Mouse (Mus musculus) cerebellum, postnatal 25 days (tissue): Measurements from ENCODE around the gene Txlnb.
A peak's percentile ranks its signal among the peaks of the same experiment; 100 is the strongest.
"Not testable (repeated sequence)": the region's sequence is repeated elsewhere in the genome, so short reads cannot be mapped to it uniquely, and the experiment has no call there.

Experiments
- DNase-seq, 2 experiments: peaks; one replicate each; pipeline ENCODE4 v3.0.0; 2021; ENCODE audit warnings: mixed read lengths in 2 of 2

Gene Txlnb

GRCm38 (mm10) chr10:17795767-17796631, at the start of gene Txlnb:
Txlnb (plus strand) TSS chr10:17796226.
- DNase-seq: peak in 1 of 2 experiments; percentile 6

DNA sequence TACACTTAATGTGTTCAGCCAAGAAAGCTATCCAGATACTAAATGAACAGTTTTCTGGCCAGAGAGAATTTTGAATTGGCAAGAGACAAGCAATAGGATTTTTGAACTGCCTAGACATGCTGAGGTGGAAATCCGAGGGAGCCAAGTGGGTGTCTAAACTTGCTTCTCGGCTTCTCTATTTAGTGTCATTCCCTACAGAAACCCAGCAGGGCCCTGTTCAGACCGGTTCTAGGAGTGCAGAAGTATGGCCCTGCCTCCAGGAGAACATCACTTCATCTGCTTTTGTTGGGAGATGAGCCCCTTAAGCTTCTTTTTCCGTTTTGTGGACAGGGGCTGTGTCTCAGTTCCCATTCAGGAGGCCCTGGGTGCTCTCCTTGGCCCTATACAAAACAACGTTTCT, 43.5 kb upstream of the Txlnb start:
- DNase-seq: no peak

DNA sequence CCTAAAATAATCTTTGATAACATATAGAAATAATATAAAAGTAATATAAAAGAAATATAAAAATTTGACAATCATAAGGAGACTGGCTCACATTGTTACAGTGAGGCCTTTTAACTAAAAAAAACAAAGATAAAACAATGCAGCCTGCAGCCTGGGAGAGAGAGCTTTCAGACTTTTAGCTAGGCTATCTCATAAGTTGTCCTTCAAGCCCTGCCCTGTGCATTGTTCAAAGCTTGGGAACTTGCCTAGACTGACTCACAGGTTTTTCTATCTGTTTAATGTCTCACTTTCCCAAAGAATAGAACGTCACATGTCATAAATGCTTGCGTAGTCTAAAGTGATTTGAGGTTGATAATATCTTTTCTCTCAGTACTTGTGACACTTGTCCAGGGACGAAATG, 36.3 kb upstream of the Txlnb start:
- DNase-seq: no peak

- DNase-seq: no peak
Measured at GRCm38 (mm10) chr10:17760750-17761613, 35.0 kb upstream of the Txlnb start.

GRCm38 (mm10) chr10:17761652-17762051, 34.4 kb upstream of the Txlnb start:
- no peak for DNase-seq

GRCm38 (mm10) chr10:17762946-17763345, 33.1 kb upstream of the Txlnb start:
- DNase-seq: no peak

GRCm38 (mm10) chr10:17769856-17770255, 26.2 kb upstream of the Txlnb start:
- DNase-seq: no peak

GRCm38 (mm10) chr10:17772364-17772763, 23.7 kb upstream of the Txlnb start:
- DNase-seq: no peak

DNA sequence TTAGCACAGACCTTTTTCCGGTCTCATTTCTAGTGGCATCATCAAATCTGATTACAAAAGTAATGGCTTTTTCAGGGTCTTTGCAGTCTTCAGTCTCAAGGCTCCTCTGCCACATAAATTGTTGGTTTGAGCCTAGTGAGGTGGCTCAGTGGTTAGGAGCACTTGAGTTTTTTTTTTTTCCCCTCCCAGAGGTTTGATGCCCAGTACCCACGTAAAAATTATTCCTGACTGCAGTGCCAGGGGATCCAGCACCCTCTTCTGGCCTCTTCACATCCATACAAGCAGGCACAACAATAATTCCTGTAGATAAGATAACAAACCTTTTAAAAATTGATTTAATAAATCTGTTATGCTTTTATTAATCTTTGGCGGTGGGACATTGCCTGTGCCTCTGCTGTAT, 21.7 kb upstream of the Txlnb start:
- no peak for DNase-seq

DNA sequence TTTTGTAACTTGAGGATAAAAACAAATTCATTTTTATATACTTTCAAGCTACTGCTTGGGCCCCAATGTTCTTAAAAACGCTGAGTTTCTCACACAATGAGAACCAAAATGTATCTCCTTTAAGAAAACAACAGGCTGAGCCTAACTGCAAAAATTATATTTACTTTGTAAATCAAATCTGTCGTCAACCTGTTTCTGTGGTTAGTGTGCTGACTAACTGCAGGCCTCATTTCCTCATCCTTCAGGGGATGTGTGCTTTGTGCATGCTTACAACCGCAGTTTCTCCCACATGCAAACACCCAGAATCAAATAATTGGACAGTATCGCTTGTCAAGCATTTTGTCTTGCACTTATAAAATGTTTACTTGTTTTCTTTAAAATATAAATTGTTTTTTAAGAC, 20.9 kb upstream of the Txlnb start:
- no peak for DNase-seq

DNA sequence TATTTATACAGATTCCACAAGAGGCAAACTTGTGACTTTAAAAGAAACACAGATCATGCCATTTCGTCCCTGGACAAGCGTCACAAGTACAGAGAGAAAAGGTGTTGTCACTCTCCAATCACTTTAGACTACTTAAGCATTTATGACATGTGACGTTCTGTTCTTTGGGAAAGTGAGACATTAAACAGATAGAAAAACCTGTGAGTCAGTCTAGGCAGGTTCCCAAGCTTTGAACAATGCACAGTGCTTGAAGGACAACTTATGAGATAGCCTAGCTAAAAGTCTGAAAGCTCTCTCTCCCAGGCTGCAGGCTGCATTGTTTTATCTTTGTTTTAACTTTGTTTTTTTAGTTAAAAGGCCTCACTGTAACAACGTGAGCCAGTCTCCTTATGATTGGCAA, 19.3 kb upstream of the Txlnb start:
- DNase-seq: not testable (repeated sequence)

DNA sequence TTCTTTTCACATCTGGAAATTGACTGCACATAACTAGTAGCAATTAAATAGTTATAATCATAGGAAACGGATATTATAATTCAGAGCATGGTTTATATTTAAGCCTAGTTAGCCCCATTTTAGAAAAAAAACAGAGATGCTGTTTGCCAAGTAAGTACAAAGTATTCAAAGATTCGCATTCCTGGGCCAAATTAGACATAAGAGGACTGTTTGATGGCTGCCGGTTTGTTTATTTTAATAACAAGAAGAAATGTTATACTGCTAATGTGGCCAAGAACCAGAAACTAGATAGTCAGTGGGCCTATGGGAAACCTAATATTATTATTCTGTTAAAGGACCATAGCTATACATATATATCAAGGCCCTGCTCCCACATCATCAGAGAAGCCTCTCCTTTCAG, 9.3 kb upstream of the Txlnb start:
- no peak for DNase-seq

DNA sequence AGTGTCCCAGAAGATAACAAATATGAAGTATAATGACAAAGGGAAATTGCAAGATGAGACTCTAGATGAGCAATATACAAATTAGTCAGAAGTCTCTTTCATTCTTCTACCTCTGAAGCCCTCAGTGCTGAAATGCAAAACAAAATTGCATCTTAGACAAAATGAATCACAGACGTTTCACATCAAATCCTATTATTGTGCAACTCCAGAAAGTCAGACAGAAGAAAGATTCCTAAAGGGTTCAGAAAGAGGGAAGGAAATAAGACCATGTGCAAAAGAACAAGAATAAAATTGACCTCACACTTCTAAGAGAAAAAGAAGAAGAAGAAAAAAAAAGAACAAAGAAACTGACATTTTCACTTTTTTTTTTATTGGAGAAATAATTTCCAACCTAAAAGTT, 8.1 kb upstream of the Txlnb start:
- no peak for DNase-seq

- no peak for DNase-seq
Measured at GRCm38 (mm10) chr10:17788347-17788746, 7.7 kb upstream of the Txlnb start.

- DNase-seq: peak in 1 of 2 experiments; percentile 22
Measured at GRCm38 (mm10) chr10:17793926-17794325, 2.1 kb upstream of the Txlnb start.

DNA sequence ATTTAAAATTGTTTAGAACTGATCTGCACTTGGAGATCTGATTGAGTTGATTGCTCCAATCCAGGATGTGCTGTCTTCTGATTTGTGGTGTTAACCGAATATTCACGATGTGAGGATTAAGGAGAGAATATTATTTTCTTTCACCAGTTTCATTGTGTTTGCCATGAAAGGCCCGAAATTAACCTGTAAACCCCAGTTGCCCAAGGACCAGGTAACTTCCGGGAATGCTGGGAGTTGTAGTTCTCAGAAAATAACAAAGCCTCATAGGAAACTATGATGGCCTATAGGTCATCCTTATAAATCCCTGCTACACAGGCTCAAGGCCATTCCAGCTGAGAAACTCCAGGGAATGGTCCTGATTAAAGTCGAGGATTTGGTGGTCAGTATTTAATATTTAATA, 1.6 kb upstream of the Txlnb start:
- no peak for DNase-seq

DNA sequence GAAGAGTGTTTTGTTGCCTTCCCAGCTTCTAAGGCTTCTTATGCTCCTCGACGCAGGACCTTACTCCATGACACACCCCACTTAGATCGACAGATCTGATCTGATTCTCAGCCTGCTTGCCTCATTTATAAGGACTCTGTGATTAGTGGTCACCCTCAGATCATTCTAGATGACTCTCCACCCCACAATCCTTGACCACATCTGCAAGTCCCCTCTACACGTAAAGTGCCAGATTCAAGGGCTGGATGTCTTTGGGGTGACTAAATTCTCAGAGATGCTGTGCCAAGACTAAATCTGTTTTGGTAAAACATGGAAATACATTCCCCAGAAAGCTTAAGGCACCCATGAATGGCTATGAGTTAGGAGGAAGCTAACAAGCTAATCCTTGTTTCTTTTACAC, 799 bp upstream of the Txlnb start:
- no peak for DNase-seq

GRCm38 (mm10) chr10:17796846-17797631, 1.0 kb downstream of the Txlnb start:
- DNase-seq: peak in 1 of 2 experiments; percentile 6

DNA sequence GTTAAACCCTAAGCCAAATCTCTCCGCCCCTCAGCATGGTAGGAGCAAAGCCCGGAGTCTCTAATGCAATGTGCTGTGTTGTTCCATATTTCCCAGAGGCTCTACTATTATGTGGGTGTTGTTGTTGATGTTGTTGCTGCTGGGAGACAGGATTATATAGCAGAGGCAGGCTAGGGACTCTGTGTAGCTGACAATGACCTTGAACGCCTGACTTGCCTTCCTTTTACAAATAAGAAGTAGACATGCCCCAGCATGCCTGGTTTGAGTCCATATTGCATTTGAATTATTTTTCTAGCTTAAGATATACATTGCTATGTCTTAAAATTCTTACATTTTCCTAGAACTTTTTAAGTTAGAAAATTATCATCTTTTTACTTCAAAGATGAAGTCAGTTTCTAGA, 1.7 kb downstream of the Txlnb start:
- no peak for DNase-seq

DNA sequence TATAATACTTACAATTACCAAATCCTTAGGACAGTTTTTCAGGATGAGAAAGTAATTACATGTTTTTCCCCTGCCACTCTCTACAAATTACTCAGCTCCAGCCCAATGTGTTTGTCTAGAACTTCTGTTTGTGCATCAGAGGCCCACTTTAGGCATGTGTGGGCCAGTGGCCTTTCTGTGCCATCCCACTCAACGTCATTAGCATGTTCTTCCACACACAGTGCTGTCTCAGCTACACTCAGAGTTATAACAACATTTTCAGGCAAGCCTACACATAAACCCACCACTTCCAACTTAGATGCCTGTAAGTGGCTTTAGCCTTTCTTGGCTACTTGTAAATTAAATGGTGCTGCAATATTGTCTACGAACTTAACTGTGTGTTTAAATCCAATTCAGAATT, 5.8 kb downstream of the Txlnb start:
- no peak for DNase-seq

DNA sequence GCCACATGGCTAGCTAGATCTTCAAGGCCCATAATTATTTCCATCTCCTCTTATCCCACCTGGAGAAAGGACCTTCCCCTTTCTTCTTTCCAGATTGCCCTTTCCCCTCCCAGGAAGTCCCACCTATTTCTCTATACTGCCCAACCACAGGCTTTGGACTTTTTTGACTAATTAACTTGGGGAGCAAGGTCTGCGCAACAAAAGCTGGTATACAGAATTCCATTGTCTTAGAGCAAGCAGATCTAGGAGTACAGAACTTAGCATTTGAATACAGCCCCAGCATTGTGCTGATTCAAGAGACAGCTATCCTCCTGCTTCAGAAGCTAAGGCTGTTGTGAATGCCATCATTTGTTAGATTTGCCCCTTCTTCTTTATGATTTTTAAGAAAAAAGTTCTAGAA, 12.5 kb downstream of the Txlnb start:
- DNase-seq: no peak

DNA sequence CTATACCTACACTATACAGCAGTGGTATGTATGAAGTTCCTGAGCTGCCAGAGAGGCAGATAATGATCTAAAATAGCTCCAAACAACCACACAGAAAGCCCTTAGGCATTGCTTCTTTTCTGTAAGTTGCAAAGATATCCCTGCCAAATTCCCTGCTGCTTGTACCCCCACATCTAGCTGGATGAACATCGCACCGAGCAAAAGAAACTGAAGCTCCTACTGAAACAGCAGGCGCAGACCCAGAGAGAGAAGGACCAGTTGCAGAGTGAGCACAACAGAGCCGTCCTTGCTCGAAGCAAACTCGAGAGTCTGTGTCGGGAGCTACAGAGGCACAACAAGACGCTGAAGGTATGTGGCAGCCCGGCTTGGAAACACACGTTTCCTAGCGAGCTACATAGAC, 19.0 kb downstream of the Txlnb start:
- DNase-seq: no peak

- not testable (repeated sequence) for DNase-seq
Measured at GRCm38 (mm10) chr10:17820422-17820821, 24.4 kb downstream of the Txlnb start.
